Mouse (Mus musculus) olfactory bulb, adult 2 months (tissue): ENCODE results near the gene Fyn.

Source experiments
- CTCF ChIP-seq: fragments of 200-500 bp; IDR thresholded peaks from 2 replicates; pipeline ENCODE4 v1.5.1; 2012; ENCODE audit warnings: low read depth, mild to moderate bottlenecking, low read length, moderate library complexity; ENCODE audit not compliant: insufficient read depth
- POLR2A ChIP-seq: fragments of 200-500 bp; IDR thresholded peaks from 2 replicates; pipeline ENCODE4 v1.6.1; 2012; ENCODE audit warnings: mild to moderate bottlenecking, low read depth, low read length, moderate library complexity; ENCODE audit not compliant: insufficient read depth

GRCm38 (mm10) chr10:39583718-39584117 is 215.1 kb downstream of the Fyn start:
- TF ChIP-seq CTCF (no peak), POLR2A (no peak)
